Mouse (Mus musculus) midbrain, embryonic 12.5 days (tissue): ENCODE data around the gene Ifih1. TPM values are rescaled to one million over a fixed set of nuclear protein-coding genes. Genes with fewer than 3 reads are reported as not detected.

Experiments
- ATAC-seq: fragments of 200-750 bp; cut with Nextera tagmentation; 2 replicates; pipeline ENCODE4 v1.8.0; 2017; ENCODE audit warnings: low read depth, moderate TSS enrichment, moderate library complexity; ENCODE audit not compliant: low FRiP score
- H3K27ac ChIP-seq: fragments of 300-500 bp; sonication (generic); replicated peaks from 2 replicates; pipeline ENCODE4 v1.5.1; 2016; ENCODE audit warnings: mild to moderate bottlenecking
- H3K27me3 ChIP-seq: fragments of 300-500 bp; sonication (generic); 2 replicates; pipeline ENCODE4 v1.6.1; 2016; ENCODE audit warnings: mild to moderate bottlenecking
- H3K36me3 ChIP-seq: fragments of 300-500 bp; sonication (generic); 2 replicates; pipeline ENCODE4 v1.6.1; 2016
- H3K4me1 ChIP-seq: fragments of 300-500 bp; sonication (generic); 2 replicates; pipeline ENCODE4 v1.6.1; 2016
- H3K4me2 ChIP-seq: fragments of 300-500 bp; sonication (generic); replicated peaks from 2 replicates; pipeline ENCODE4 v1.6.1; 2016; ENCODE audit warnings: mild to moderate bottlenecking, moderate library complexity
- H3K4me3 ChIP-seq: fragments of 300-500 bp; sonication (generic); 2 replicates; pipeline ENCODE4 v1.5.1; 2016; ENCODE audit warnings: mild to moderate bottlenecking
- H3K9ac ChIP-seq: fragments of 300-500 bp; sonication (generic); replicated peaks from 2 replicates; pipeline ENCODE4 v1.6.1; 2016; ENCODE audit warnings: mild to moderate bottlenecking, moderate library complexity
- H3K9me3 ChIP-seq: fragments of 300-500 bp; sonication (generic); 2 replicates; pipeline ENCODE4 v1.6.1; 2016; ENCODE audit warnings: mild to moderate bottlenecking
- WGBS: fragments of 180-500 bp; shearing (Covaris S2); methylation state at CpG from one replicate; pipeline ENCODE4 v1.1.7; 2016; 5-methylcytosine and 5-hydroxymethylcytosine counted together
- polyA plus RNA-seq: library from polyadenylated mRNA; unstranded; fragments of >200 nt; fragmentation: Nextera tagmentation; extraction: Ambion mirVana; gene quantifications from 2 replicates; pipeline ENCODE4 v1.2.1, GENCODE M21; 2016

Ifih1 gene
- 0.97 and 1.2 TPM in 2 replicates for polyA plus RNA-seq

DNA sequence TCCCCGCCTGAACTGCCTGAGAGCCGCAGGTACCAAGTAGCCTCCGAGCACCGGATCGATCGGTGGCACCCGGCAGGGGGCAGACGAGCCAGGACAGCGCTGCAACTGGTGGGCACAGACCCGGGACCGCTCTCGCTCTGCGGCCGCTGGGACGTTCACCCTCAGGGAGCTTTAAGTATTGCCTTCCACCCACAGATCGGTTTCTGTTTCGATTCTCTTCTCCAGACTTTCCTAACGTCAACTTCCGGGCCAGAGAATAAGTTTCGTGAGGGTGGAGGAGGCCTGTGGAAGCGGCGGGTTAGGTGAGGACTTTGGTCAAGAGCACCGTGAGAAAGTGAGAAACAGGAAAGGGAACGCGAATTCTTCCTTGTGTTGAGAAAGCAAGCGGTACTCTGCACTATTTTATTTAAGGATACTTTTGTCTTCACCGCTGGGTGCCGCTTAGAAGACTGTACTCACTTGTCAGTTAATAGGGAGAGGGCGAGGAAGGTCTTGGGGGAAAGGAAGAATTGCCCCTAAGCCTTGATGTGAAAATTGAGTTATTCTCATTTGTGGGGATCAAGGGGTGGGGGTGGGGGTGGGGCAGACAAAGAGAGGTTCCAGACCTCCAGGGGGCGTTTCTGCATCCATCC lies at the start of gene Ifih1:
TSS of gene Ifih1 (minus strand) at position 242 of the 632 bp plus-strand sequence.
- peaks cover 15% of the 10 kb centered on the region for H3K4me1 ChIP-seq
- H3K9ac ChIP-seq: peak within 1 kb of the TSS; percentile 59
- peak within 1 kb of the TSS; percentile 72 for H3K4me2 ChIP-seq
- no peak within 1 kb of the TSS for H3K27ac ChIP-seq
- H3K36me3 ChIP-seq: no peaks in the 10 kb centered on the region
- H3K9me3 ChIP-seq: no peaks in the 10 kb centered on the region
- under 1% methylated on average over 30 of the region's 30 CpGs for WGBS
- peak; percentile 90 for ATAC-seq
- H3K27me3 ChIP-seq: peaks cover 13% of the 10 kb centered on the region
- peak within 1 kb of the TSS; percentile 49 for H3K4me3 ChIP-seq

DNA sequence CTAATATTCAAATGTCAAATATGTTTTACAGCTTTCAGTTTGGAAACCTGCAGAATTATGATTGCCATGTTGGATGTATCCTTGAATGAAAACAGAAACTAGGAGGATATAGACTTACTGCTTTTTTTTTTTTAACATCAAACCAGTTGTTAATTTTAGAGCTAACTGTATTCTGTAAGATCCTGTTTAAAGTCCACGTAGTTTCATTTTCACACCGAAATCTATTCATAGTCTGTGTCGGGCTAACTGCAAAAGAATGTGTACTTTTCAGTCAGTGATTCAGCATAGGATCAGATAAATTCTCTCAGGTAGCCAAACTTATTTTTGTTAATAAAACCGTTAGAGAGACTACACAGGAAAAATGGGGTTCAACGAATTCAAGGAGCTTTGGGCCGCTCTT lies 39.9 kb upstream of the Ifih1 start:
- Histone ChIP-seq H3K4me3 (no peak overlapping the region), H3K9ac (no peak overlapping the region), H3K36me3 (no peaks in the 10 kb centered on the region), H3K9me3 (no peaks in the 10 kb centered on the region), H3K27me3 (no peaks in the 10 kb centered on the region), H3K4me2 (no peak overlapping the region), H3K27ac (no peak overlapping the region), H3K4me1 (no peaks in the 10 kb centered on the region)
- ATAC-seq: no peak
- 92% methylated on average over 6 of the region's 6 CpGs for WGBS

DNA sequence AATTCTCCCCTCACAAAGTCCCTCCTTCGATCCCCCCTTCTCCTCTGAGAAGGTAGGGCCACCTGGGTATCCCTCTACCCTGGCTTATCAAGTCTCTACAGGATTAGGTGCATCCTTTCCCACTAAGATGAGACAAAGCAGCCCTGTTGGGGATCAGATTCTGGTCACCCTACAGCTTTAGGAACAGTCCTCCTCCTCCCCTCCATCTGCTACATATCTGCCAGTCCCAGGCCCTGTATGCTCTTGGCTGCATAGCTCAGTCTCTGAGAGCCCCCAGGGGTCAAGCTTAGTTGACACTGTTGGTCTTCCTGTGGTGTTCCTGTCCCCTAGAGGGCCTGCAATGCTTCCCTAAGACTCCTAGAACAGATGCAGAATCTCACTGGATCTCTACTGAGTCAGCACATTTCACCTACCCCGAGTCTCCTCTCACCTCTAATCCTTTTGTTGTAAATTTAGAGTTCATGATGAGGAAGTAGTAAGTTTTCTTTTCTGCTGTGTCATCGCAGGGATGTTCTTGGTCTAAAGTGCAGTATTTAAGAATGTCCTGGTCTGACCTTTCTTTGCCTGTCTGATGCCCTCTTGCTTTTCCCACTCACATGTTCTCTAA lies 39.0 kb upstream of the Ifih1 start:
- Histone ChIP-seq H3K4me2 (no peak overlapping the region), H3K4me1 (no peaks in the 10 kb centered on the region), H3K36me3 (no peaks in the 10 kb centered on the region), H3K9me3 (no peaks in the 10 kb centered on the region), H3K4me3 (no peak overlapping the region), H3K27me3 (no peaks in the 10 kb centered on the region), H3K27ac (no peak overlapping the region), H3K9ac (no peak overlapping the region)
- ATAC-seq: no peak
- 58% methylated on average over 3 of the region's 3 CpGs for WGBS

DNA sequence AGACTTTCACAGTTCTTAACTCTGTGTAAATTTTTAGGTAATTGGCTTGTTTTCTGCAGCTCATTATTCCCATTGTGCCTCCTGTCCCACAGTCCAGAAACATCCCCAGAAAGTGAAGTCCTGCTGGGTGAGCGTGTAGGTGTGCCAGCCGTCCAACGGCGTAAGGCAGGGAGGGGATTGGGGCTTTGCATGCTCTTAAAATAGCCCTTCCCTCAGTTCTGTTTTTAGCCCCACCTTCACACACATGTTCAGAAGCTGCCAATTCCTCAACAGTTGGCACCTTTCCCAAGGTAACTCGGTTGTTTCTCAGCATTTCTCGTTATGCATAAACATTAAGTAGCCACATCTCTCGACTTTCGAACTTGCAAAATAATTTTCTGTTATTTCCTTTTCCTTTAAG lies 35.6 kb upstream of the Ifih1 start:
- no peak for ATAC-seq
- H3K4me2 ChIP-seq: no peak overlapping the region
- WGBS: 77% methylated on average over 8 of the region's 8 CpGs

DNA sequence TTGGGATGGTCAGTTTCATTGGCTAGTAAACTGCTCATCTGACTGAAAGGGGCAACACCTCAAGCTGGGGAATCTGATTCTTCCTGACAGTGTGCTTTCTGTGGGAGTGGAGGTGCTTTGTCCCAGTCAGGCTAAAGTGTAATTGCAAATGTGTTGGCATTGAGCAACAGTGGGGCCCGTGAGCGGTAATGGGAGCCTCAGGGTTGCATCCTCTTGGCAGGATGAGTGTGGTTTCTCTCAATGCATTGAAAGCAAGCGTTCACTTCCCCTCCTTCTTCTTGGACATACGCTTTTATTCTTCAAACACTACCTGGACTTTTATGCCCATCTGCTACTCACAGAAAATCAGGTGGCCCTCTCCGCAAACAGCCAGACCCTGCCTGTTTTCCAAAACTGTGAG lies 26.7 kb upstream of the Ifih1 start:
- Histone ChIP-seq H3K4me3 (no peak overlapping the region), H3K4me2 (no peak overlapping the region), H3K4me1 (no peaks in the 10 kb centered on the region), H3K9me3 (no peaks in the 10 kb centered on the region), H3K27ac (no peak overlapping the region), H3K27me3 (no peaks in the 10 kb centered on the region), H3K36me3 (no peaks in the 10 kb centered on the region), H3K9ac (no peak overlapping the region)
- WGBS: 85% methylated on average over 5 of the region's 5 CpGs
- ATAC-seq: no peak

More for the DNA sequence above, 35.6 kb upstream of the Ifih1 start:
- Histone ChIP-seq H3K27me3 (no peaks in the 10 kb centered on the region), H3K9ac (no peak overlapping the region), H3K36me3 (no peaks in the 10 kb centered on the region), H3K9me3 (no peaks in the 10 kb centered on the region), H3K4me3 (no peak overlapping the region), H3K4me1 (no peaks in the 10 kb centered on the region), H3K27ac (no peak overlapping the region)

DNA sequence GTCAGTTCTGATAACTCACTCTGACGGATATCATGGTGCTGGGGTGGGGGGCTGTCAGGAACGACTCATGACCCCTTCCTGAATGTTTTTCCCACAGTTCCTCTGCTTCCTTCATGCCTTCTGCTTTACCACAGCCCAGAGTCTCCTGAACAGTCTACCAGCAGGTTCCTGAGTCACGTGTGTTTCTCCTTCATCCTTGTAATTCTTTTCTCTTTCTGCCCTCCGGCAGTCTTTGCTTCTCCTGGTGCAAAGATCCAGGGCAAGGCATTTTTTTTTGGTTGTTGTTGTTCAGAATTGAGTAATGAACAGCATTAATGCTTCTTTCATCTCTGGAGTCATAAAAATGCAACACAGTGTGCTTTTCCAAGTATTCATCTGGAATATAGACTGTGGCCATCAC lies 24.7 kb upstream of the Ifih1 start:
- ATAC-seq: no peak
- Histone ChIP-seq H3K4me2 (no peak overlapping the region), H3K9ac (no peak overlapping the region), H3K27ac (no peak overlapping the region), H3K36me3 (no peaks in the 10 kb centered on the region), H3K9me3 (no peaks in the 10 kb centered on the region), H3K27me3 (no peaks in the 10 kb centered on the region), H3K4me1 (no peaks in the 10 kb centered on the region), H3K4me3 (no peak overlapping the region)
- 84% methylated on average over 4 of the region's 4 CpGs for WGBS

DNA sequence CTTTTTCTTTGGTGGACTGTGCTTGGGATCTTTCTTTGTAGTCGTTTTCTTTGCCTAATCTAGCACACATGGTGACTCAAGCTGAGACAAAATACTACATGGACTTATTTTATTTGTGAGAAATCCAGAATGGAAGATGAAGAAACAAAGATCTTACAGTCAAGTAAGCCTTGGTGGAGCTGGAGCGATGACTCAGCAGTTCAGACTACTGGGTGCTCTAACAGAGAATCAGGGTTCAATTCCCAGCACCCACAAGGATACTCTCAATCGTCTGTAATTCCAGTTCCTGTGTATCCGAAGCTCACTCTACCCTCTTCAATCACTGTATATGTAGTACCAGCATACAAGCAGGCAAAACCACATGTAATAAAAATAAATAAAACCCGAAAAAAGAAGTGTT lies 24.2 kb upstream of the Ifih1 start:
- Histone ChIP-seq H3K36me3 (no peaks in the 10 kb centered on the region), H3K4me1 (no peaks in the 10 kb centered on the region), H3K9ac (no peak overlapping the region), H3K9me3 (no peaks in the 10 kb centered on the region), H3K4me3 (no peak overlapping the region), H3K27ac (no peak overlapping the region), H3K27me3 (no peaks in the 10 kb centered on the region), H3K4me2 (no peak overlapping the region)
- no peak for ATAC-seq
- WGBS: 91% methylated on average over 5 of the region's 5 CpGs

DNA sequence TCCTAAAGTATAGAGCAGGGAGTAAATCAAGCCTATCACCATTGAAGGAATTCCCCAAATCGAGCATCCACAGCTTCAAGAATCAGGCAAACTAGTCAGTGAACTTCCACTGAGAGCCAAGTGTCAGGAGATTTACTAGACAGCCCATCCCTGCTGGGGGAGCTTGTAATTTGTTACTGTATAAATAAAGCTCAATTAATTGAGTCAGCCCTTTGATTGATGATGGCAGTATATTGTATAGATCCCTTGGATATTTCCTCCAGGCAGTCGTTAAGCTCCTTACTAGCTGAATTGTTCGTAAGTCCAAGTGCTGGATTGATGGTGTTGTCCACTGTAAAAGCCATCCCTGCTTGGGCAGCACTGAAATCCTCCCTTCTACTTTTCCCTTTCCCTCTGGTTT lies 23.8 kb upstream of the Ifih1 start:
- 91% methylated on average over 3 of the region's 3 CpGs for WGBS
- no peaks in the 10 kb centered on the region for H3K36me3 ChIP-seq
- no peak overlapping the region for H3K9ac ChIP-seq
- no peaks in the 10 kb centered on the region for H3K4me1 ChIP-seq
- H3K9me3 ChIP-seq: no peaks in the 10 kb centered on the region
- H3K4me3 ChIP-seq: no peak overlapping the region
- no peak overlapping the region for H3K4me2 ChIP-seq
- H3K27ac ChIP-seq: no peak overlapping the region
- no peak for ATAC-seq
- no peaks in the 10 kb centered on the region for H3K27me3 ChIP-seq

DNA sequence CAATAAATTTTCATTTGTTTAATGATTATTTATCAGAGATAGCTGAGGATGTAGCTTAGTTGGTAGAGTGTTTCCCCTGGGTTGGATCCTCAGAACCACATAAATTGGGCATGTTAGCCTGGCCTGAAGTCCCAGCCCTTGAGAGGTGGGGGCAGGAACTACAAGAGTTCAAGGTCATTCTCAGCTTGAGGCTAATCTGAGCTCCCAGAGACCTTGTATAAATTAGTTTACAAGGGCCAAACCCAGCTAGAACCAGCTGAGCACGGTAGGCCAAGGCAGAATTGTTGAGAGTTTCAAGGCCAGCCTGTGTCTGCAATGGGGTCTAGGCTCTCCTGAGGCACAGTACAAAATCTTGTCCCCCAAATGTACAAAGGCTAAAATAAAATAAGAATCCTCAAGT lies 19.5 kb upstream of the Ifih1 start:
- Histone ChIP-seq H3K9me3 (no peaks in the 10 kb centered on the region), H3K4me2 (no peak overlapping the region), H3K27me3 (no peaks in the 10 kb centered on the region), H3K27ac (no peak overlapping the region), H3K9ac (no peak overlapping the region), H3K4me1 (no peaks in the 10 kb centered on the region), H3K4me3 (no peak overlapping the region), H3K36me3 (no peaks in the 10 kb centered on the region)
- no peak for ATAC-seq
- WGBS: 48% methylated on average over 1 of the region's 1 CpGs

DNA sequence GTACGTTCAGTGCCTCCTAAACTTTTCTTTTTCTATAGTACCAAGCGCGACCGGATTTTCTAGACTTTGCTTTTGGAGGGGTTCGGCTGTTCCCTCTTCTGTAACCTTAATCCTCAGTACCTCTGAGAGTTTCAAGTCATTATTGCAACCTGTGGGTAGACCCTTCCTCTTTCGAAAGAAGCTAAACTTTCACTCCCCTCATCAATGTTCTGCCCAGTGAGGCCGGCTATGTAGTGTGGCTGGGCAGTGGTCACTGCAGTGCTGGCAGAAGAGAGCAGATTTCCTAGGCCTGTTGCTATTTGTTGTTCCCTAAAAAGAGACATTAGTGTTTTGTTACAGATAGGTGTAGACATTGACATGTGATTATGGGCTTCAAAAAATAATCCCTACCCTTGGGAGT lies 18.8 kb upstream of the Ifih1 start:
- 65% methylated on average over 7 of the region's 7 CpGs for WGBS
- H3K9ac ChIP-seq: no peak overlapping the region
- no peaks in the 10 kb centered on the region for H3K27me3 ChIP-seq
- H3K4me2 ChIP-seq: peak overlapping the region; percentile 93
- no peaks in the 10 kb centered on the region for H3K4me1 ChIP-seq
- H3K36me3 ChIP-seq: no peaks in the 10 kb centered on the region
- no peak for ATAC-seq
- H3K27ac ChIP-seq: no peak overlapping the region
- H3K9me3 ChIP-seq: no peaks in the 10 kb centered on the region
- no peak overlapping the region for H3K4me3 ChIP-seq

DNA sequence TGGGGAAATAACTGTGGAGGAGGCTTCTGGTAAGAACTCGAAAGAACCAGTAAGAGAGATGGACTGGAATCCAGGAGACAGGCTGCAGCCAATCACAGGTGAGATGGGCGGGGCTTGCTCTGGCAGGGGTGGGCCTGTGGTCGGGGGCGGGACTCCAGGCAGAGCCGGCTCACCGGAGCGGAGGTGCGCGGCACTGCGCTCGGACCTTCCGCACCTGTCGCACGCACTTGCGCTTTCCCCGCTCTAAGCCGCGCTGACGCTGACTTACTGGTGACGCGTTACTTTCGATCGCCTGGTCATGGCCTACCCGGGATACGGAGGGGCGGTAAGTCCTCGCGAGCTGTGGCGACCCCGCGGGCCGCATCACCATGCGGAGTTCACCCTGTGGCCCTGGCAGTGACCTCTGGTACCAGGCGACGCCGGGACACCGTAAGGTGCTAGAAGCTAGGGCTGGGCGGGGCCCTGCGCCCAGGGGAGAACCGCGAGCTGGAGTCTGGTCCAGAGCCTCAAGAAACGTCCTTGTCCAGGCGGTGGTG lies 18.1 kb upstream of the Ifih1 start, which contains the start of gene Gca:
TSS of gene Gca (plus strand) at position 151 of the 536 bp plus-strand sequence.
- Histone ChIP-seq H3K4me3 (peak within 1 kb of the TSS; percentile 67), H3K4me1 (no peaks in the 10 kb centered on the region), H3K36me3 (no peaks in the 10 kb centered on the region), H3K4me2 (peak within 1 kb of the TSS; percentile 93), H3K9ac (peak within 1 kb of the TSS; percentile 55), H3K9me3 (no peaks in the 10 kb centered on the region), H3K27ac (no peak within 1 kb of the TSS), H3K27me3 (no peaks in the 10 kb centered on the region)
- WGBS: under 1% methylated on average over 43 of the region's 43 CpGs
- ATAC-seq: peak; percentile 98

DNA sequence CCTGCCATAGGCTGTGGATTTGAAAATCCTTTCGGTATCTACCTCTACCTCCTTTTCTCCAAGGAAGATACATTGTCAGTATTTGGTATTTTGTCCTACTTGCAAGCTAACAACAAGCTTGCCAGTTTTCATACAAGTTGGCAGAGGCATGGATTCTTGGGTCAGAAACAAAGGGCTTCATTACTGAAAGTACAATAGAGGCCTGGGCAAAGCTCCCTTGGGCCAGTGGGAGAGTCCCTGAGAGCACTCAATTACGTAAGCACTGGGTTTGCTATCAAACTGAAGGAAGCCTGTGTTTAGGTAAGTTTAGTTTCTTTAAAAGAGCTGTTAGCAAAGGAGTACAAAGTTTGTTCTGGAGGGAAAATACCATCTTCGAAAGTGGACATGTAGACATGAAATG lies 16.5 kb upstream of the Ifih1 start:
- 83% methylated on average over 3 of the region's 3 CpGs for whole genome bisulfite sequencing
- H3K4me2 ChIP-seq: no peak overlapping the region
- H3K9me3 ChIP-seq: no peaks in the 10 kb centered on the region
- no peaks in the 10 kb centered on the region for H3K27me3 ChIP-seq
- H3K27ac ChIP-seq: no peak overlapping the region
- no peaks in the 10 kb centered on the region for H3K36me3 ChIP-seq
- H3K4me3 ChIP-seq: no peak overlapping the region
- no peak overlapping the region for H3K9ac ChIP-seq
- no peak for ATAC-seq
- H3K4me1 ChIP-seq: no peaks in the 10 kb centered on the region
